Mouse (Mus musculus) midbrain, embryonic 12.5 days (tissue): ENCODE data around the gene Entpd5. TPM values are rescaled to one million over a fixed set of nuclear protein-coding genes. Genes with fewer than 3 reads are reported as not detected.

Source experiments
- ATAC-seq: fragments of 200-750 bp; cut with Nextera tagmentation; 2 replicates; pipeline ENCODE4 v1.8.0; 2017; ENCODE audit warnings: low read depth, moderate TSS enrichment, moderate library complexity; ENCODE audit not compliant: low FRiP score
- H3K27ac ChIP-seq: fragments of 300-500 bp; sonication (generic); replicated peaks from 2 replicates; pipeline ENCODE4 v1.5.1; 2016; ENCODE audit warnings: mild to moderate bottlenecking
- H3K27me3 ChIP-seq: fragments of 300-500 bp; sonication (generic); 2 replicates; pipeline ENCODE4 v1.6.1; 2016; ENCODE audit warnings: mild to moderate bottlenecking
- H3K36me3 ChIP-seq: fragments of 300-500 bp; sonication (generic); 2 replicates; pipeline ENCODE4 v1.6.1; 2016
- H3K4me1 ChIP-seq: fragments of 300-500 bp; sonication (generic); 2 replicates; pipeline ENCODE4 v1.6.1; 2016
- H3K4me2 ChIP-seq: fragments of 300-500 bp; sonication (generic); replicated peaks from 2 replicates; pipeline ENCODE4 v1.6.1; 2016; ENCODE audit warnings: mild to moderate bottlenecking, moderate library complexity
- H3K4me3 ChIP-seq: fragments of 300-500 bp; sonication (generic); 2 replicates; pipeline ENCODE4 v1.5.1; 2016; ENCODE audit warnings: mild to moderate bottlenecking
- H3K9ac ChIP-seq: fragments of 300-500 bp; sonication (generic); replicated peaks from 2 replicates; pipeline ENCODE4 v1.6.1; 2016; ENCODE audit warnings: mild to moderate bottlenecking, moderate library complexity
- H3K9me3 ChIP-seq: fragments of 300-500 bp; sonication (generic); 2 replicates; pipeline ENCODE4 v1.6.1; 2016; ENCODE audit warnings: mild to moderate bottlenecking
- WGBS: fragments of 180-500 bp; shearing (Covaris S2); methylation state at CpG from one replicate; pipeline ENCODE4 v1.1.7; 2016; 5-methylcytosine and 5-hydroxymethylcytosine counted together
- polyA plus RNA-seq: library from polyadenylated mRNA; unstranded; fragments of >200 nt; fragmentation: Nextera tagmentation; extraction: Ambion mirVana; gene quantifications from 2 replicates; pipeline ENCODE4 v1.2.1, GENCODE M21; 2016

Gene Entpd5
- polyA plus RNA-seq, 1 experiment from 2014 or later: 9.6 TPM

DNA sequence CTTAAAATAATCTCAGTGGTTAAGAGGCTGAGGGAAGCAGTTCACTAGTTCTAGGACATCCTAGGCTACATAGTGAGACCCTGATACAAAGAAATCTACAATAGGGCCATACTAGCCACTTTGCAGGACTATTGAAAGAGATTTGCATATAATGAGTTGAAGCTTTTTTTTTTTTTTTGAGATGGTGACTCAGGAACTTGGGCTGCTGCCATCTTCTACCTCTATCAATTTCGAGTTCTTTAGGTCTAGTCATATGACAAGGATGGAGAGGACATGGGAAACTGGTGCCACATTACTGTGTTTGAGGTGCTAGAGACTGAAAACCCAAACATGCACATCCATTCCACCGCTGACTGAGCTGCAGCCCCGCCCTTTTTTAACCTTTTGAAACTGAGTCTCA is 15.2 kb upstream of the Entpd5 start:
- Histone ChIP-seq H3K36me3 (no peaks in the 10 kb centered on the region), H3K27me3 (no peaks in the 10 kb centered on the region), H3K9me3 (no peaks in the 10 kb centered on the region), H3K27ac (no peak overlapping the region), H3K4me3 (no peak overlapping the region), H3K4me1 (no peaks in the 10 kb centered on the region), H3K9ac (no peak overlapping the region), H3K4me2 (no peak overlapping the region)
- 52% methylated on average over 3 of the region's 3 CpGs for WGBS
- ATAC-seq: no peak

DNA sequence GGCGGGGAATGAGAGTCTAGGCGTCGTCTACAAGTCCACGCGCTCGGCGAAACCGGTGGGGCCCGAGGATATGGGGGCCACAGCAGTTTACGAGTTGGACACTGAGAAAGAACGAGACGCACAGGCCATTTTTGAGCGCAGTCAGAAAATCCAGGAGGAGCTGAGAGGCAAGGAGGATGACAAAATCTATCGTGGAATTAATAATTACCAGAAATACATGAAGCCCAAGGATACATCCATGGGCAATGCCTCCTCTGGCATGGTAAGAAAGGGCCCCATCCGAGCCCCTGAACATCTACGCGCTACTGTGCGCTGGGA is 8.7 kb upstream of the Entpd5 start:
- no peaks in the 10 kb centered on the region for H3K27me3 ChIP-seq
- H3K4me2 ChIP-seq: peak overlapping the region; percentile 72
- H3K27ac ChIP-seq: peak overlapping the region; percentile 56; the same call in 1 of the 2 replicates
- WGBS: 34% methylated on average over 18 of the region's 18 CpGs
- H3K9ac ChIP-seq: peak overlapping the region; percentile 61
- H3K9me3 ChIP-seq: no peaks in the 10 kb centered on the region
- peak overlapping the region; percentile 58 for H3K4me3 ChIP-seq
- H3K4me1 ChIP-seq: peaks cover 5% of the 10 kb centered on the region; the same call in 1 of the 2 replicates
- H3K36me3 ChIP-seq: no peaks in the 10 kb centered on the region
- no peak for ATAC-seq

DNA sequence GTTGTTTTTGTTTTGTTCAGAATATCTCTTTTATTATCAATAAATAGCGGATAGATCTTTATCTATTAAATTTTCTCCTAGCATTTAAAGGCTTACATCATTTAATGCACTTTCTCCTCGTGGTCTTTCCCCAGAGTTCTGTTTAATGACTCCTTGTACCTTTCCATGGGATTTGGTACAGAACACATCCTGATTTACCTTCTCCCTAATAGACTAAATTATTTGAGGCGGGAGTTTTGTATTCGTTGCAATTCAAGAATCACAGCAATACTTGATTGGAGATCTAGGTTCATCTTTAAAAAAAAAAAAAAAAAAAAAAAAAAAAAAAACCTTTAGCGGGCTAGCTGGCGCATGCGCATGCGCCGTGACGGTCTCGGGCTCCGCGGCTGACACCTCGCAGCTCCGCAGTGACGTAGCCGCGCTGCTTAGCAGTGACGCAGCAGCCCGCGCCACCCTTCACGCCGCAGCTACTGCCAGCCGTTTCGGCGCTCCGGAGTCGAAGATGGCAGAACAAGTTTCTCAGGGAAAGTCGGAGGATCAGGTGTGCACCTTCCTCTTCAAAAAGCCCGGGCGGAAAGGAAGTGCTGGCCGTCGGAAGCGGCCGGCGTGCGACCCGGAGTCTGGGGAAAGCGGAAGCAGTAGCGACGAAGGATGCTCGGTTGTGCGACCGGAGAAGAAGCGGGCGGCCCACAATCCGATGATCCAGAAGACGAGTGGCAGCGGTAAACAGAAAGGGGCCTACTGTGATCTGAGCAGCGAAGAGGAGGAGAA is 8.2 kb upstream of the Entpd5 start, which contains the start of gene Rnf113a2:
Rnf113a2 (plus strand) TSS at position 363 of the 771 bp plus-strand sequence.
- H3K9ac ChIP-seq: peak within 1 kb of the TSS; percentile 61
- no peaks in the 10 kb centered on the region for H3K36me3 ChIP-seq
- H3K27me3 ChIP-seq: no peaks in the 10 kb centered on the region
- H3K4me1 ChIP-seq: peaks cover 5% of the 10 kb centered on the region; the same call in 1 of the 2 replicates
- H3K9me3 ChIP-seq: no peaks in the 10 kb centered on the region
- peak within 1 kb of the TSS; percentile 72 for H3K4me2 ChIP-seq
- peak within 1 kb of the TSS; percentile 56; the same call in 1 of the 2 replicates for H3K27ac ChIP-seq
- WGBS: 3% methylated on average over 50 of the region's 50 CpGs
- peak within 1 kb of the TSS; percentile 58 for H3K4me3 ChIP-seq
- ATAC-seq: peak; percentile 85

DNA sequence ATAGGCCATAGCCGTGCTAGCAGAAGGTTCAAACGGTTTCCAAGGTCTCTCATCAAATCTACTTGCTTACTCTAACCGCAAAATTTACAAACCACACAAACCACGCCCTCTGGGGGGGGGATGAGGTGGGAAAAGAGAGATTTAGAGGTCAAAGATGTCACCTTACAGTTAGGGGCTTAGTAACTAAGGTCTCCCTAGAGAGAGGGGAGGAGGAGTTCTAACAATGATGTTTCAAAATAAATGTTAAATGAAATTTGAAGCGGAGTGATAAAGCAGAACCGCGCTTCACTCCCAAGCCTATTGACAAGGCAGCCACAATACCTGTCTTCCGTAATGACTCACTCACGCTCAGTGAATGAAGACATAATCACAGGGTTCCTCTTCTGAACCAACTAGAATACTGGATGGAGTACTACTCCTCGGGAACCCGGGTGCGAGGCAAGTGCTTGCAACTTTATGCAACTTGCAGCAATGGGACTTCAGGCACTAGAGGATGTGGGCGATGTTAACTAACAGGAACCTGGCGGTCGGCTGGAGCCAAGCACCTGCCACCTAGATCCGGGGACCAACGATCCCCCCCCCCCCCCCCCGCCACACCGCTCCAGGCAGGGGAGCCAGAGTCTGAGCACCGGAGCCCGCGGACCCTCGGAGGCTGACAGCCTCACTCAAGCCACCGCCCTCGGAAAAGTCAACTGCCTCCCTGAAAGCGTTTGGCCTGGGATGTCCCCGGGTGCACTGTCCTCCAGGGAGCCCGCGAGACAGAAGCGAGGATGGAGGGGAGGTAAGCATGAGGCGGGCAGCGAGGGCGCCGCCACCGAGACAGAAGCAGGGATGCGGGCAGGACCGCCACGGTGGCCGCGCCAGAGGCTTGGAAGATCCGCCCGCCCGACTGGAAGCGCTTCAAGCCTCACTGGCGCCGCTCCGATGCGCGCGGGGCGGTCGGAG is 683 bp downstream of the Entpd5 start:
- Histone ChIP-seq H3K9ac (peak overlapping the region; percentile 80), H3K4me3 (peak overlapping the region; percentile 75), H3K27me3 (peaks cover 6% of the 10 kb centered on the region; the same call in 1 of the 2 replicates), H3K9me3 (no peaks in the 10 kb centered on the region), H3K4me2 (peak overlapping the region; percentile 92), H3K27ac (peak overlapping the region; percentile 81), H3K36me3 (no peaks in the 10 kb centered on the region), H3K4me1 (peaks cover 11% of the 10 kb centered on the region)
- ATAC-seq: no peak; the same call in none of the 2 replicates
- 1% methylated on average over 45 of the region's 52 CpGs for whole genome bisulfite sequencing

DNA sequence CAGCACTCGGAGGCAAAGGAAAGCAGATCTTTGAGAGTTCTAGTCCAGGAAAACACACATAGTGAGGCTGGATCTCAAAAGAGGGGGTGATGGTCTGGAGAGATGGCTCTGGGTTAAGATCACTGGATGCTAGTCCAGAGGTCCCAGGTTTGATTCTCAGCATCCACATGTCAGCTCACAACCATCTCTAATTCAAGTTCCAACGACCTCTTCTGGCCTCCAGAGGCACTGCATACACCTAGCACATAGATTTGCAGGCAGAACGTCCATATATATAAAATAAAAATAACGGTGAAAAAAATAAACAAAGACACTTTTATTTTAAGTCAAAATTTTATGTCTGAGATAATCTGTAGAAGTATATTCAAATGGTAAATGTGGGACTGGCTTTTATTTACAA is 1.6 kb downstream of the Entpd5 start:
- Histone ChIP-seq H3K36me3 (no peaks in the 10 kb centered on the region), H3K4me3 (no peak overlapping the region), H3K4me1 (peaks cover 11% of the 10 kb centered on the region), H3K27ac (no peak overlapping the region), H3K9me3 (no peaks in the 10 kb centered on the region), H3K27me3 (peaks cover 6% of the 10 kb centered on the region; the same call in 1 of the 2 replicates), H3K9ac (no peak overlapping the region), H3K4me2 (no peak overlapping the region)
- 68% methylated on average over 4 of the region's 4 CpGs for WGBS
- ATAC-seq: no peak

DNA sequence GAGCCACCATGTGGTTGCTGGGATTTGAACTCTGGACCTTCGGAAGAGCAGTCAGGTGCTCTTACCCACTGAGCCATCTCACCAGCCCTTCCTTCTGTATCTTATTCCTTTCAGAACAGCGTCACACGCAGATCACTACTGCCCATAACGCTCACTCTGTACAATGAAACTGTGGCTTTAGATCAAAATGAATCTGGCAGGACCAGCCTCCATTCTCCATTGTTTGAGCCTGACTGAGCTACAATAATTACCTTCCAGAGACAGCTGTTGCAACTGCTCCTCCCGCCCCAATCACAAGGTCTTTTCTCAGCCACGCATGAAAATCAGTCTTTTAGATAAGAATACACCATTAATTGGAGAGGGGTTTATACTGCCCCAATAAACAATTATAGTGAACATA is 4.3 kb downstream of the Entpd5 start:
- WGBS: 75% methylated on average over 6 of the region's 6 CpGs
- Histone ChIP-seq H3K4me2 (no peak overlapping the region), H3K27me3 (0 out of 2 replicates have a peak, but pooled peaks cover 2% of the 10 kb centered on the region), H3K9ac (no peak overlapping the region), H3K4me3 (no peak overlapping the region), H3K27ac (no peak overlapping the region), H3K9me3 (no peaks in the 10 kb centered on the region), H3K4me1 (peaks cover 10% of the 10 kb centered on the region), H3K36me3 (no peaks in the 10 kb centered on the region)
- ATAC-seq: no peak

DNA sequence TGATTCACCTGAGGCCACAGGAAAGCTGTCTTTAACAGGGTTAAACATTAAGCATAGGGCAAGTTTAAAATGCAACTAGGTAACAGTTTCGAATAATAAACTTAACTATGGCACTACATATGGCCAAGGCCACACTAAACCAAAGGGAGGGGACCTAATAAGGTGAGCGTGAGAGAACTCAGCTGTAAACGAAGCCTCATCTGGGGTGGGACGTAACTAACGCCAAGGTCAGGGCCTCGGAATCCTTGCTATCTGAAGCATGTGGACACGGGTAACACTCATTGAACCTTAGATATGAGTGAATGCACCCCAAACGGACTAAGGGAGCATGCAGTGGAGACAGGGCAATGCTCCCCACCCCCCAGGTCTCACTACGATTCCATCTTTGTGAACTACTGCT is 5.9 kb downstream of the Entpd5 start:
- H3K27me3 ChIP-seq: no peaks in the 10 kb centered on the region
- H3K36me3 ChIP-seq: no peaks in the 10 kb centered on the region
- H3K9ac ChIP-seq: no peak overlapping the region
- ATAC-seq: no peak
- H3K27ac ChIP-seq: no peak overlapping the region
- no peaks in the 10 kb centered on the region for H3K9me3 ChIP-seq
- WGBS: 73% methylated on average over 9 of the region's 9 CpGs
- H3K4me1 ChIP-seq: peaks cover 3% of the 10 kb centered on the region
- H3K4me3 ChIP-seq: no peak overlapping the region
- no peak overlapping the region for H3K4me2 ChIP-seq

DNA sequence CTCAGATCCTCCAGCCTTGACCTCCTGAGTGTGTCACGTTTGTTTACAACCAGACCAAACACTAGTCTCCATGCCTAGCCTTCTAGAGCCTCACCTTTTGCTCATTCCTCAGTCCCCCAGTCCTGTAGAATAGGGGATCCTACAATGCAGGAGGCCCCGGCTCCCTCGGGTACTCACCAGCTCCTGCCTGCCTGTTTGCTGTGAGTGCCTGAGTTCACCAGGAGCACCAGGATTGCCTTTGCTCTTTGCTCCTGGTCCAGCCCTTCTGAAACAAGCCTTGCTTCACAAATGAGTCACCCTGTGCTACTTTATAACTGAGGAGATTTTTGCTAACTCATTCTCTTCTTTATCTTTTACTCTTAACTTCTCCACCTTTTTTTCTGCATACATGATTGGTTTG is 8.2 kb downstream of the Entpd5 start:
- H3K9me3 ChIP-seq: no peaks in the 10 kb centered on the region
- no peaks in the 10 kb centered on the region for H3K27me3 ChIP-seq
- H3K9ac ChIP-seq: no peak overlapping the region
- H3K4me2 ChIP-seq: no peak overlapping the region
- ATAC-seq: no peak
- WGBS: 71% methylated on average over 3 of the region's 3 CpGs
- no peaks in the 10 kb centered on the region for H3K4me1 ChIP-seq
- no peaks in the 10 kb centered on the region for H3K36me3 ChIP-seq
- no peak overlapping the region for H3K27ac ChIP-seq
- H3K4me3 ChIP-seq: no peak overlapping the region

DNA sequence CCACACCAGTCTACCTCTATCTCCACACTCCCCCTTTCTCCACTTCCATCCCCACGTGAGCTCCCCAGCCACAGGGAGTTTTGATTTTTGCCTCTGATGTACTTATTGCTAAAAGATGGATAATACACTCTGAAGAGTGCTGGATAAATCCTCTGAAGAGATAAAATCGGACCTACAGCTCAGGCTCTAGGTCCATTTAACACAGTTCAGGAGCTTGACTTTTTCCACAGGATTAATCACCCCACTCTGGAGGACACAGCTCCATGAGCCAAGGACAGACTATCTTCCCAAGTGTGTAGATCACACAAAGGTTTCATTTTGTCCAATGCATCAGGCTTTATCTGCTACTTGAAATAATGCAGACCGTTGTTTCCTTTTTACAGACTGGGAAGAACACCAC is 8.8 kb downstream of the Entpd5 start:
- Histone ChIP-seq H3K4me3 (no peak overlapping the region), H3K27ac (no peak overlapping the region), H3K9me3 (no peaks in the 10 kb centered on the region), H3K4me1 (no peaks in the 10 kb centered on the region), H3K4me2 (no peak overlapping the region), H3K36me3 (no peaks in the 10 kb centered on the region), H3K9ac (no peak overlapping the region), H3K27me3 (no peaks in the 10 kb centered on the region)
- WGBS: 87% methylated on average over 3 of the region's 3 CpGs
- ATAC-seq: no peak

DNA sequence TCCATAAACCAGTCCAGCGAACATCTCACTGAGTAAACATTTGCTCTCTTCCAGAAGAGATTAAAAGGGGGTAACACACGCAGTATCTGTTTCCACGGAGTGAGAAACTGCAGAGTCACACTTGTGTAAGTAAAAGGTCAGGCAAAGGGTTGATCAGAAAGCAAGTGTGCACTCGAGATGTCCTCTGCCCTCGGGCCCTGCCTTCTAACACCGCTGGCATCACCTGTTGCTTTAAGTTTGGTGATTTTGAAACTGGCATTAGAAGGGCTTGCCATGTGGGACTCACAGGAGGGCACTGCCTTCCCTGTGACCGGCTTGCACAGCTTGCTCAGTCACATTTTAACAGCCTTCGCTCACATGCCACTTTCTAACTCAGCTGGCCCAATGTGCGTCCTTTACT is 9.2 kb downstream of the Entpd5 start:
- Histone ChIP-seq H3K9ac (no peak overlapping the region), H3K27ac (no peak overlapping the region), H3K4me2 (no peak overlapping the region), H3K4me1 (no peaks in the 10 kb centered on the region), H3K4me3 (no peak overlapping the region), H3K9me3 (no peaks in the 10 kb centered on the region), H3K27me3 (no peaks in the 10 kb centered on the region), H3K36me3 (no peaks in the 10 kb centered on the region)
- 81% methylated on average over 9 of the region's 9 CpGs for WGBS
- ATAC-seq: no peak

DNA sequence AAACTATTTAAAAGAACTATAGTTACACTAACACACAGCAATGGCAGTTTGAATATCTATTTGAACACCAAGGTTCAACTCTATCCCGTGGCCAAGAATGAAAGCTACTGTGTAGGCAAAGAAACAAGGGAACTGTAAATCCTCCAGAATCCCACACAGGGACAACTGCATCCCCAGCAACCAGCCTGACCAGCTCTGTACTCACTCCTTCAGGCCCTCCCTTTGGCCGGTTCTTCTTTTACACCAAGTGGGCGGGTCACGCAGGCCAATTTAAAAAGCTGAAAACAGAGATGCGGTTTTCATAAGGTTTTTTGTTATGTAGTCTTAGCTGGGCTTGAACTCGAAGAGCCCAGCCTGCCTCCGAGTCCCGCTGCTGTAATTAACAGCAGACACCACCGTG is 9.7 kb downstream of the Entpd5 start:
- Histone ChIP-seq H3K9me3 (no peaks in the 10 kb centered on the region), H3K27ac (no peak overlapping the region), H3K4me2 (no peak overlapping the region), H3K27me3 (no peaks in the 10 kb centered on the region), H3K4me1 (no peaks in the 10 kb centered on the region), H3K36me3 (no peaks in the 10 kb centered on the region), H3K4me3 (no peak overlapping the region), H3K9ac (no peak overlapping the region)
- 83% methylated on average over 9 of the region's 9 CpGs for WGBS
- no peak for ATAC-seq

DNA sequence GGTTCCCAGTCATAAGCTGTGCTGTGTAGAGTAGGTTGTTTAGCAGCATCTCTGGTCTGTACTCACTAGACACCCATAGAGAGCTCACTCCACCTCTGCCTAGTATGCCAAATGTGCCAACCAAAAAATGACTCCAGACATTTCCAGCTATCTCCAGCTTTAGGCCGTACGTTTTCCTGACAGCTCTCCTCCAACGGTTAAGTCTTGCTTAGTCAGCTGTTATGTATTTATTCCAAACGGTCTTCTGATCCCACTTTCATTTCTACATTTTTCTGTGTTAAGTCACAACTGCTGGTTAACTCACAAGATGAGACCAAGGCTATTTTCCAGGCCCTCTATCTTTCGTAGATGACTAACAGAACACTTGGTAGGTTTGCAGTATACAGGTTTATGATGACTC is 10.2 kb downstream of the Entpd5 start:
- 89% methylated on average over 5 of the region's 5 CpGs for WGBS
- Histone ChIP-seq H3K9ac (no peak overlapping the region), H3K27ac (no peak overlapping the region), H3K9me3 (no peaks in the 10 kb centered on the region), H3K4me2 (no peak overlapping the region), H3K27me3 (no peaks in the 10 kb centered on the region), H3K36me3 (no peaks in the 10 kb centered on the region), H3K4me1 (no peaks in the 10 kb centered on the region), H3K4me3 (no peak overlapping the region)
- no peak for ATAC-seq
